In genomic region chrX:138913366-138913765, GRCm38 (mm10) we compare ENCODE assay signal across 9 mouse cellular contexts. TPM values are rescaled to one million over a fixed set of nuclear protein-coding genes. Genes with fewer than 3 reads are reported as not detected.
DNase-seq lines count a peak whose midpoint lies in the region; ATAC-seq and TF ChIP-seq lines count a peak whose summit lies in the region.
"Had no signal": no experiment of that assay in that cellular context is flagged by ENCODE, and none has a peak within 500 bp of the region (broad histone marks: within the 10 kb centered on the region; RNA-seq: fewer than 3 reads in every experiment).

No protein-coding gene starts in this region.

- H3K9me3 ChIP-seq in lung, embryonic 15.5 days = no peaks in the 10 kb centered on the region
- H3K9me3 ChIP-seq in forebrain, postnatal 0 days (ENCODE audit: low read length) = no peaks in the 10 kb centered on the region
- no peaks in the 10 kb centered on the region for H3K9me3 ChIP-seq in limb, embryonic 15.5 days
- H3K9me3 ChIP-seq in stomach, embryonic 15.5 days = no peaks in the 10 kb centered on the region

- H3K4me3 ChIP-seq in lung, embryonic 15.5 days = peak overlapping the region; percentile 48
- peak overlapping the region; percentile 34 for H3K4me3 ChIP-seq in forebrain, postnatal 0 days (ENCODE audit: low read depth, low read length)
- peak overlapping the region; percentile 48 for H3K4me3 ChIP-seq in limb, embryonic 15.5 days
- peak overlapping the region; percentile 46 for H3K4me3 ChIP-seq in stomach, embryonic 15.5 days (replicated peaks)
- H3K4me3 ChIP-seq: left cerebral cortex, adult 2 months had no signal

- TF ChIP-seq CTCF in forebrain, postnatal 0 days (IDR thresholded peaks at IDR 0.05; ENCODE audit: low read depth) = no peak

- H3K27ac ChIP-seq in lung, embryonic 15.5 days = no peak overlapping the region
- H3K27ac ChIP-seq in forebrain, postnatal 0 days (ENCODE audit: low read depth, low read length) = no peak overlapping the region
- H3K27ac ChIP-seq in limb, embryonic 15.5 days = peak overlapping the region; percentile 63
- no peak overlapping the region; the same call in 1 of the 2 replicates for H3K27ac ChIP-seq in stomach, embryonic 15.5 days
- H3K27ac ChIP-seq: left cerebral cortex, adult 2 months had no signal

- DNase-seq in lung, adult 18-20 months = no peak
- no peak for DNase-seq in forebrain, postnatal 0 days
- DNase-seq in cerebellum, adult 9-11 months = no peak
- no peak for DNase-seq in testis, postnatal 14 days (ENCODE audit: low spot score)
- DNase-seq in urinary bladder, adult 2 months (ENCODE audit: low spot score) = no peak

- H3K9ac ChIP-seq in lung, embryonic 15.5 days = no peak overlapping the region
- H3K9ac ChIP-seq in forebrain, postnatal 0 days = no peak overlapping the region
- H3K9ac ChIP-seq in limb, embryonic 15.5 days = no peak overlapping the region
- no peak overlapping the region for H3K9ac ChIP-seq in stomach, embryonic 15.5 days

- H3K27me3 ChIP-seq in lung, embryonic 15.5 days = peaks cover 7% of the 10 kb centered on the region
- H3K27me3 ChIP-seq in forebrain, postnatal 0 days (ENCODE audit: insufficient read depth, low read length) = peaks cover 7% of the 10 kb centered on the region; the same call in 1 of the 2 replicates
- peaks cover 11% of the 10 kb centered on the region; the same call in 1 of the 2 replicates for H3K27me3 ChIP-seq in limb, embryonic 15.5 days
- H3K27me3 ChIP-seq in stomach, embryonic 15.5 days (replicated peaks) = no peaks in the 10 kb centered on the region

- H3K4me2 ChIP-seq in lung, embryonic 15.5 days = peak overlapping the region; percentile 75
- H3K4me2 ChIP-seq in forebrain, postnatal 0 days (ENCODE audit: low read depth) = peak overlapping the region; percentile 65
- H3K4me2 ChIP-seq in limb, embryonic 15.5 days = peak overlapping the region; percentile 59
- peak overlapping the region; percentile 64 for H3K4me2 ChIP-seq in stomach, embryonic 15.5 days

- no peaks in the 10 kb centered on the region for H3K4me1 ChIP-seq in lung, embryonic 15.5 days
- H3K4me1 ChIP-seq in forebrain, postnatal 0 days (ENCODE audit: insufficient read depth) = no peaks in the 10 kb centered on the region
- no peaks in the 10 kb centered on the region for H3K4me1 ChIP-seq in limb, embryonic 15.5 days
- no peaks in the 10 kb centered on the region for H3K4me1 ChIP-seq in stomach, embryonic 15.5 days

- ATAC-seq in lung, embryonic 15.5 days (ENCODE audit: borderline replicate concordance, extremely low read depth, low FRiP score, low TSS enrichment) = no peak
- ATAC-seq in forebrain, postnatal 0 days = no peak
- no peak for ATAC-seq in limb, embryonic 15.5 days (ENCODE audit: insufficient number of reproducible peaks, low FRiP score, low TSS enrichment, low read depth)
- no peak for ATAC-seq in stomach, embryonic 15.5 days (ENCODE audit: insufficient read depth, low FRiP score, low read depth)

- no peaks in the 10 kb centered on the region for H3K36me3 ChIP-seq in lung, embryonic 15.5 days
- H3K36me3 ChIP-seq in forebrain, postnatal 0 days (ENCODE audit: insufficient read depth) = no peaks in the 10 kb centered on the region
- H3K36me3 ChIP-seq in limb, embryonic 15.5 days = no peaks in the 10 kb centered on the region
- no peaks in the 10 kb centered on the region for H3K36me3 ChIP-seq in stomach, embryonic 15.5 days

- WGBS in lung, embryonic 15.5 days = 23% methylated on average over 8 of the region's 8 CpGs
- 28% methylated on average over 8 of the region's 8 CpGs for WGBS in forebrain, postnatal 0 days
- 22% methylated on average over 8 of the region's 8 CpGs for WGBS in limb, embryonic 15.5 days
- 25% methylated on average over 8 of the region's 8 CpGs for WGBS in stomach, embryonic 15.5 days

RNA-seq across cellular contexts. Expression of gene Nrk, which starts 0.9 kb away (rescaled TPM):
- 13.4 and 14.0 TPM in 2 replicates for polyA plus RNA-seq in lung, embryonic 15.5 days (2015; fragmentation: Nextera tagmentation; extraction: Ambion mirVana)
- 0.23 and 0.76 TPM in 2 replicates for total RNA-seq in forebrain, postnatal 0 days (2014; rRNA removed)
- polyA plus RNA-seq in forebrain, postnatal 0 days (2015; fragmentation: Nextera tagmentation; extraction: Ambion mirVana) = 0.13 and 0.29 TPM in 2 replicates
- 65.0 and 89.3 TPM in 2 replicates for polyA plus RNA-seq in limb, embryonic 15.5 days (2015; fragmentation: Nextera tagmentation; extraction: Ambion mirVana)
- 28.3 and 33.8 TPM in 2 replicates for polyA plus RNA-seq in stomach, embryonic 15.5 days (2015; fragmentation: Nextera tagmentation; extraction: Ambion mirVana)
- 0.21 and 0.22 TPM in 2 replicates for polyA plus RNA-seq in urinary bladder, adult 2 months (2012; rRNA removed)

Comparison
In these comparisons a context has a peak if more than half of its experiments do, and no peak if none do; other contexts are left out.
1. RNA of gene Nrk, which starts 0.9 kb away (polyA plus RNA-seq): 65.0 to 89.3 TPM in limb, embryonic 15.5 days, 28.3 to 33.8 TPM in stomach, embryonic 15.5 days and 13.4 to 14.0 TPM in lung, embryonic 15.5 days; 0.13 to 0.29 TPM in forebrain, postnatal 0 days and 0.21 to 0.22 TPM in urinary bladder, adult 2 months; every median in the first group is over 10 times any median in the second.
2. Peak in every context shown above with its lines, with median percentiles within 50 percentile points of each other: H3K4me2 ChIP-seq and H3K4me3 ChIP-seq.